Mouse (Mus musculus) adrenal gland, postnatal 25 days (tissue): ENCODE measurements around the gene Ssh2. TPM values are rescaled to one million over a fixed set of nuclear protein-coding genes. Genes with fewer than 3 reads are reported as not detected.
"Not testable (repeated sequence)": the region's sequence is repeated elsewhere in the genome, so short reads cannot be mapped to it uniquely, and the experiment has no call there.

Experiments
- DNase-seq: peaks from one replicate; pipeline ENCODE4 v3.0.0; 2021; ENCODE audit warnings: mixed read lengths
- total RNA-seq: library from RNA; stranded (reverse); gene quantifications from 2 replicates; pipeline ENCODE4 v1.2.3, GENCODE M21; 2021

Gene Ssh2
- total RNA-seq, 1 experiment from 2014 or later: 19.8 TPM

DNA sequence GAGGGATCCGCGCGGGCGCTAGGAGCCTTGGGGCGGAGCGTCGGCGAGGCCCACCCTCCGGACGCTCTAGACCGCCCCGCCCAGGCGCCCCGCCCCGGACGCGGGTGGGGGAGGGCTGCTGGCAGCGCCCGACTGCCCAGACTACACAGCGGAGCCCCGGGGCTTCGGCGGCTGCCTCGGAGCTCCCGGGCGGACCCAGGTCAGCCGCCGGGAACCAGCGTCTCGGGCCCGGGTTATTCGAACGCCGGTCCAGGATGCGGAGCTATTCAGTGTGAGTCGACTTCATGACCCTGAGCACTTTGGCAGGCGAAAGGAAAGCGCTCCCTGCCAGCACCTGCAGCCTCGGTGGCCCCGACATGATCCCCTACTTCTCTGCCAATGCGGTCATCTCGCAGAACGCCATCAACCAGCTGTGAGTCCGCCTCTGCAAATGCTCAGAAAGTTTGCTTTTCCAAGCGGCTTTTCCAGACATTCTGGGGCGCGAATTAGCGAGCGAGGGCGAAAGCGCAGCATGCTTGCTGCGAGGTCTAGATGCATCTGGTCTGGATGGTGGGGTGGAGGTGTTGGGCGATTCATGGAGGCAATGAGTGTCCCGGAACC is 132.2 kb downstream of the Ssh2 start:
- peak; percentile 95 for DNase-seq

DNA sequence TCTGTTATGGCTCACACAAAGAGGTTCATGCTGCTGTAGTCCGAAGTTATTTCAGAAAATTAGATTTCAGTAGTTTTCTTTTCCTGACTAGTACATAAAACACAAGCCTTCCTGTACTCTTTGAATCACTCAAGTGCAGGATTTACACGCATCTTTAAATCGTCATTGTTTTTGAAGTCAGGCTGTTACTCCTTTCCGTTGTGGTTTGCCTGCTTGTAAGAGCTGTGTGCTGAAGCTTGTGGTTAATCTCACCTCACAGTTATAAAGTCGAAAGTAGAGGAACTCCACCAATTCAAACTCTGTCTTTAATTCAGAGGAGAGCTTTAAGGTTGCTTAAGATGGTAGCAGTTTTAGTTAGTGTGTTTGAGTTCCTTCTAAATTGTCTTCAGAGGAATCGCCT is 132.9 kb downstream of the Ssh2 start:
- DNase-seq: no peak

DNA sequence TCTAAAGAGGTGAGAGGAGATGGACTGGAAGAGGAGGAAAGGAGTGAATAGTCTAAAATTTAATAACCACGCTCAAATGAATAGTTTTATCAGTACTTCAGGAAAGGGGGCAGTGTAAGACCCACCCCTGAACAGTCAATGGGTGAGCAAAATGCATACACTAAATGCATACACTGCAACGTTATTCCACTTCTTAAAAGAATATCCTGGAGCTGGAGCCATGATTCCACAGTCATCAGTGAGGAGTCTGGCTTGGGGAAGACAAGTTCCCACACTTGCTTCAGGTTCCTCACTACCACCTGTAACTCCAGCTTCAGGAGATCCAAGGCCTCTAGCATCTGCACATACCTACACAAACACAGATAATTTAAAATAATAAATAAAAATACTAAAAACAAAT is 133.6 kb downstream of the Ssh2 start:
- DNase-seq: no peak

DNA sequence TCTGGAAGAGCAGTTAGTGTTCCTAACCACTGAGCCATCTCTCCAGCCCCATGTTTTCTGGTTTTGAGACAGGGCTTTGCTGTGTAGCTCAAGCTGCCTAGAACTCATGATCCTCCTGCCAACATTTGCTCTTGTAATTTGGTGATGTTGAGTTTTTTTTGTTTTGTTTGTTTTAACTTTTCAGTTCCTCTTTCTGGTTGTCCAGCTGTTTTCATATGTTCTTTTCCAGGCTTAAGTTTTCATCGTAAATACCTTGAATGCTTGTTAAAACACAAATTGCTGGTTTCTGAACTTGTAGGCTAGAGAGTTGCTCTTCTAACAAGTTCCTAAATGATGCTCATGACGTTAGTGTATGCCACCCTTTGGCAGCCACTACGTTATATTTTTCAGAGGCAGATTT is 139.0 kb downstream of the Ssh2 start:
- DNase-seq: no peak

DNA sequence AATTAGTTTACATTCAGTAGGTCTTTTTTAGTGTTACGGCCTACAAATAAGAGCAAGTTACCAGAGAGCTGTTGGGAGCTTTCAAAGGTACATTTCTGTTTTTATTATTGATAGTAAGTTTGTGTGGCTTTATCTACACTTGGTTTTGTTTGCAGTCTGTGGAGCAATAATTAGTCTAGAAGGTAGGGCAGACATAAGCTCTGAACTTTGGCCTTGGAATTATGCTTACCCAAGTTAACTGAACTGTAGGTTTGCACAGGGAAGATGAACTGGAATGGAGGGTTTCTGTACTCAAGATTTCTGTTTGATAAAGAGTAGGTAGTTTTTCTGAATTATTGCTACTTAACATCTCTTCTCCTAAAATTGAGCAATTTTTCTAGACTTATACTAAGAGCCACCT is 141.8 kb downstream of the Ssh2 start:
- DNase-seq: no peak

DNA sequence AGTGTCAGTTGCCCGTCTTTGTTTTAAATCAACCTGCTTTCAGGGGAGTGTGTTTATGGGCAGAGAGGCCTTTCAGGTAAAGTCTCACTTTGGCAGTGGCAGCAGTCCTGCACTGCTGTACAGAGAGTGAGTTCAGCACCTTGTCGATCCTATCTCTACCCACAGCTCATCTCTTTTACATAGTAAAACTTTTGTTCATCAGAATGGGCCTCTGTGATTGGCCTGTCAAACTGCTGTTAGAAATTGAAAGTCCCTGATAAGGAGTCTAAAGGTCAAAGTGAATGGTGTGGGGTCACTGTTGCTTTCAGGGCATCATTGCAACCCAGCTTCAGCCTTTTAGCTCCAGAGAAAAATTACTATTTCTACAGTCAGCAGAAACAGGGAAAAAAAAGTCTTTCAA is 147.4 kb downstream of the Ssh2 start:
- DNase-seq: no peak

DNA sequence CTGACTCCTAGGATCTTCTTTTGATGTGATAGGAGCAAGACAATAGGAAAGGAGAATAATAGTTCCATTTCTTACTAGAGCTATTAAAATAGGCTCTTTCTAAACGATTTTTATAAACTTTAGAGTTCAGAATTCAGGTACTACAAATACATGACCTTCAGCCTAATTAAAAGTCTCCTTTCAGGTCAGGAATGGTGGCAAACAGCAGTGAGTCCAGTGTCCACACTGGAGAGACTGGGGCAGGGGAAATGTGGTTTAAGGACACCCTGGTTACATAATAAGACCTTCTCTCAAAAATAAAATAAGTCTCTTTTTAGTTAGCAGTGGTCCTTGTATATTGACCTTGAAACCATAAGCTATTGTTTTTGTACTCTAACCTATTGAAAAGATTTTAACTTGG is 148.3 kb downstream of the Ssh2 start:
- DNase-seq: no peak

DNA sequence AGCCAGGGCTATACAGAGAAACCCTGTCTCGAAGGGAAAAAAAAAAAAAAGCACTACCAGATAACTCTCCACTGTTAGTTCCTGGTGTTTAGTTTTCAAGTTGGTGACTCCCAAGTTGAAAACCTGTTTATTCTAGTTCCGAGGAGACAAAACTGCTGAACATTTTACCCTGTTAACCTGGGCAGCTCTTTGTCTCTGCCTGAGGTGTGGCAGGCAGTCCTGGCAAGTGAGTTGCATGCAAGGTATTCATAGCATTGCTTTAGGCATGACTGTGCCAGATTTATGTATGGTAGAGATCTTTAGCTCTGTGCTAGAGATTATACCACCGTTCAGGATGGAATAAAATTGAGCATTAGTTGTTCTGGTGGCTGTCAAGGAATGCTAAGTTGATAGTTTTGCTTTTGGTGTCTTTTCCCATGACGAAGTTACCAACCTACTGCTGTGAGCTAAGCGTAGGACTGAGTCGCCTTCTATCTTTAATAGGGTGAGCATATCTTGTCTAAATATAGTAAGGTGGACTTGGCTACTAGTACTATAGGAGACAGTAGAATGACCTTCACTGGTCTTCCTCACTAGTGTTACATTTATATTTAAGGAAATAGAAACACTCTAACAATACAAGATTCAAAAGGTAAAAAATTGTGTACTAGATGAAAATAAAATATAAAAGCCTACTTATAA is 149.8 kb downstream of the Ssh2 start:
- DNase-seq: no peak

DNA sequence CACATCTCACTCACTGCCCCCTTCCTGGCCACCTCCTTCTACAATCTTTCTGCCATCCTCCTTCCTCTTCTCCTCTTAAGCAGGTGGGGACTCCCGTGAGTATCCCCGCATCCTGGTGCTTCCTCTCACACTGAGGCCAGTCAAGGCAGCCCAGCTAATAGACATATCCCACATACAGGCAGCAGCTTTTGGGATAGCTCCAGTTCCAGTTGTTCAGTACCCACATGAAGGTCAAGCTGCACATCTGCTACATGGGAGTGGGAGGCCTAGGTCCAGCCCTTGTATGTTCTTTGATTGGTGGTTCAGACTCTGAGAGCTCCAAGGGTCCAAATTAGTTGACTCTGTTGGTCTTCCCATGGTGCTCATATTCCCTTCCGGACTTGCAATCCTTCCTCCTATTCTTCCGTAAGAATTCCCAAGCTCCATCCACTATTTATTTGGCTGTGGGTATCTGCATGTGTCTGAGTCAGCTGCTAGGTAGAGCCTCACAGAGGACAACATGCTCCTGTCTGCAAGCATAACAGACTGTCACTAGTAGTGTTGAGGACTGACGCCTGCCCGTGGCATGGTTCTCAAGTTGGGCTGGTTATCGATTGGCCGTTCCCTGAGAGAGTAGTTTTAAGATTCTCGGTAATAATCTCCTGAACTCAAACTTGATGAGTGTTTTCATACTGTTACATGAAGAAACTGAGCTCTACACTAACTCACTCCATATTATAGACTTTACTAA is 151.6 kb downstream of the Ssh2 start:
- DNase-seq: no peak

DNA sequence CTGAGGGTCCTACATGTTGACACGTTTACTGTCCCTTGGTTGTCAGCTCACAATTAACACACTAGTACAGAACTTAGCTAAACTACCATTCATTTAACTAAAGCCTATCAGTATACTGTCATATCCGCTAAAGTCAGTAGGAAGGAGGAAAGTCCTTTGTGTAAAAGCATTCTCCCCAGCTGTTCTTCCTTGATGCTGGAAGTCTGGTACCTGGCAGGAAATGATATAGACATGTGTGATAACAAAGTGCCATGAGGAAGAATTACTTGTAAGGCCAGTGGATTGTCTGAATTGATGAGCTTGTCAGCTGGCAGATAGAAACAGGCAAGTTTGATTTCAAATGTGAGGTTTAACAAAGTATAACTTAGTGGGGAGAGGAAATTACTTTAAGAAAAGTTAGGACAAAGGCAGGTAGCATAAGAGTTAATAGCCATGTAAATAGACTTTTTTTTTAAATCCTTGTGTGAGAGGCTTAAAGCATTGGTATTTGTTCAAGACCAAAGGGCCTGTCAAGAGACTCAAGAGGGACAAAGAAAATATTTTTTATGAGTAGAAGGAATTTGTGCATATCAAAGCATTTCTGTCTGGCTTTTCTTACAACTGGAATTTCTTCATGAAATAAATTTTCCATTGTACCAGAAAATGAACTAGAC is 153.2 kb downstream of the Ssh2 start:
- no peak for DNase-seq

DNA sequence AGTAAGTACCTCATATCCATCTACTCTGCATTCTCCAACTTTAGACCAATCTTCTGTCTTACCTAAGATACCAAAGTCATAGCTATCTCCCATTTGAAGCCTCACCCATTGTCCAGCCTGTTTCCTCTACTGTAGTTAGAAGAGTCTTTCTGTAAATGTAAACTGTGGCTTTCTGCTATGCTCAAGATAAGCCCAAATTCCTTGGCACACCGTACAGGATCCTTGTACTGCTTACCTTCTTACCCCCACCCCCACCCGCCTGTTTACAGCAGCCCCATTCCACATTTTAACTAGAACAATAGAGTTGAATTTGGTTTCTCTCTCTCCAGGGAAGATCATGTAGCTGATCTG is 153.7 kb downstream of the Ssh2 start:
- no peak for DNase-seq

DNA sequence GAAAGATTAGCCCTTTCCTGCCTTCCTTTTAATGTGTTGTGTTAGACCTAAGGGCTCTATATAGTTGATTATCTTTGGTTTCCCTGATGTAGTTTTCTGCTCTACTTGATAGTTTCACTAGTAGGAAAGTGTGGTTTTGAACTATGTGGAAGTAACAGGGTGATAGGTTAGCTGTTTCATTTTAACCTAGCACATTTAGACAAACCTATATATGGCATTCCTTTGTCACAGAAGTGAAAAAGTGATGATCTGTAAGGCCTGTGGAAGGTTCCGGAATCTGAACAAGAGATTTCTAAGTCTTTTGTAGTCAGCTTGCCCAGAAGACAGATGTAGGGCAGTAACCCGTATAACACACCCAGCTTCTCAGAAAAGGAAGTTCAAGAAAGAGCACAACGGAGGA is 155.0 kb downstream of the Ssh2 start:
- no peak for DNase-seq

DNA sequence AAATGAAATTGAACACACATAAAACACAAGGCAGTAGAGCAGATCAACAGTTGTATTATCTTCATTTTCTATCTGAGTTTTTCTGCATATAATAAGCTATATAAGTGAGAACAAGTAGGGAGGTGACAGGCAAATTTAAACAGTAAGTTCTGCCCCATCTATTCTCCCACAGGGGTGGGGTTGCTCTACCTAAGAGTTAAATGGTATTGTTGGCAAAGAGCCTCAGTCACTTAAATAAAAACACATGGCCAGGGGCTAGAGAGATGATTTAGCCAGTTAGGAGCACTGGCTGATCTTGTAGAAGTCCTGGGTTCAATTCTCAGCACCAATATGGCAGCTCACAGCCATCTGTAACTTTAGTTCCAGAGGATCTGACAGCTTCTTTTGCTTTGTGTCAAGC is 155.6 kb downstream of the Ssh2 start:
- no peak for DNase-seq

DNA sequence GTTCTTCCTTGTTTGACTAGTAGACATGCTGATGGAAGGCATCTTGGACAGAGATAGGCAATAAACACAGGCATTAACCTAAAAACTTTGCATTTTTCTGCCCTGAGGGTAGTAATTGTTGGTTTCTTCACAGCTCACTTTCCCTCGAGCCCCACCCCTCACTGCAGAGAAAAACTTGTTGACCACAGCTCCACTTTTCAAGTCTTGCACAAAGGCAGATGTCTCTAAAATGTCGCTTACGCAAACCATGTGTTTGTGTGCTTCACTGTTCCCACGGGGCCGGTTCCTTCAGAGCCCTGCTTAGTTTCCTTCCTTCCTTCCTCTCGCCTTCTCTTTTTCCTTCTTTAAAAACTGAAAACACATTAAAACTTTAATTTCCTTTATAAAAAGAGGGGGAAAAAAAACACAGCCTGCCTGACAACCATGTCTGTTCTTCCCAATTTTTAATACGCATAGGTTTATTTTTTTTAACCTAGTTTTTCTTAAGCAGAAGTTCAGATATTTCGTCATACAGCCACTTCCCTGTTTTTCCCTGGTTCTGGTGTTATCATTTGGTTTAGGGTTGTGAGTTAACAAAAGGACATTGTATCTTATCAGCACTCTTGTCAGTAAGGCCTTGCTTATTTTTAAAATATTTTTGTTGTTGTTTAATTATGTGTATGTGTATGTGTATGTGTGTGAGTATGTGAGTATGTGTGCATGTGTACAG is 156.3 kb downstream of the Ssh2 start:
- no peak for DNase-seq

DNA sequence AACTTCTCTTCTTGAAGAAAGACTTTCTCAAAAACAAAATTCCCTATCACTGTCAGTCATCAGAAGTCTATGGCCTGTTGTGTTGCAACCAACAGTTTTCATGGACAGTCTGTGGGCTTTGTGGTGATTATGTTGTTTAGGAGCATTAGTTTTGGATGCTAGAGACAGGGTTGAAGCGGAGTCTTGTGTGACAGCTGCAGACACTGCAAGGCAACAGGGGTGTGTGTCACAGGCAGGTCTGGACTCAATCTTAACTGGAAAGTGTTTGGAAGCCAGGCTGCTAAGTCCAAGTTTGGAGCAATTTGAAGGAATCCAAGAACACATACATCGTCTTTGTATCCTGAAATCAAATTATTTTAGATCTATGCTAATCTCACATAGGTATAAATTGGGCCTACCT is 162.5 kb downstream of the Ssh2 start:
- DNase-seq: no peak

DNA sequence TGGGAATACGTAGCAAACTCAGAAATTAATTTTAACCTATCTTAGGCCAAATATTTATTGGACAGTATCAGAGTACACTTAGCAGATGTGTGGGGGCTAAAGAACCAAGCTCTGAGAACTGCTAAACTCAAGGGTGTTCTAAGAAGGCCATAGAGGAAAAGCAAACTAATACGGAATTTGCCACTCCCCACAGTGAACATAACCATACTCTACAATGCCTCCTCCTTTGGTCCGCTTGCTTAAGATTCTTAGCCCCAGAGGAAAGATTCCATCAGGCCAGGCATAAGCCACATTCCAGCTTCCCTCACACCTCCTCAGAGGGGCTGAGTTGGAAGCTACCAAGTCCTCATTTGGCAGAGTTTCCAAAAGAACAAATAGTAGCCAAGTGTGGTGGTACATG is 165.1 kb downstream of the Ssh2 start:
- no peak for DNase-seq

DNA sequence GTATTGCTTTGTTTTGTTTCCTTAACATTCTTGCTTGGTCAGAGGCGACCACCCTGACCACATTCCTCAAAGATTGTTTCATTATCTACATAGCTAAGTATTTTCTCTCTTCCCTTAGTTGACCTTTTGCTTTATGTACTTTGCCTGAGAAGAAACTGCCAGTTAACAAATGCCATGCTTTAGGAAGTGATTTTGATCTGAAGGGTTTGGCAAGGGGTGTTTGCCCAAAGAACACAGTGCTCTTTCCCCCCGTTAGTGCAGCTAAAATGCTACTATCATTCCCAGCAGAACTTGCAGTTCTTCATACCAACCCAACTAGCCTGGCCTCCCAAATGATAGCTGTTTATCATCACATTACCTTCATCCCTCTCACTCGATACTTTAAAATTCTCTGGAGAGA is 168.1 kb downstream of the Ssh2 start:
- no peak for DNase-seq

DNA sequence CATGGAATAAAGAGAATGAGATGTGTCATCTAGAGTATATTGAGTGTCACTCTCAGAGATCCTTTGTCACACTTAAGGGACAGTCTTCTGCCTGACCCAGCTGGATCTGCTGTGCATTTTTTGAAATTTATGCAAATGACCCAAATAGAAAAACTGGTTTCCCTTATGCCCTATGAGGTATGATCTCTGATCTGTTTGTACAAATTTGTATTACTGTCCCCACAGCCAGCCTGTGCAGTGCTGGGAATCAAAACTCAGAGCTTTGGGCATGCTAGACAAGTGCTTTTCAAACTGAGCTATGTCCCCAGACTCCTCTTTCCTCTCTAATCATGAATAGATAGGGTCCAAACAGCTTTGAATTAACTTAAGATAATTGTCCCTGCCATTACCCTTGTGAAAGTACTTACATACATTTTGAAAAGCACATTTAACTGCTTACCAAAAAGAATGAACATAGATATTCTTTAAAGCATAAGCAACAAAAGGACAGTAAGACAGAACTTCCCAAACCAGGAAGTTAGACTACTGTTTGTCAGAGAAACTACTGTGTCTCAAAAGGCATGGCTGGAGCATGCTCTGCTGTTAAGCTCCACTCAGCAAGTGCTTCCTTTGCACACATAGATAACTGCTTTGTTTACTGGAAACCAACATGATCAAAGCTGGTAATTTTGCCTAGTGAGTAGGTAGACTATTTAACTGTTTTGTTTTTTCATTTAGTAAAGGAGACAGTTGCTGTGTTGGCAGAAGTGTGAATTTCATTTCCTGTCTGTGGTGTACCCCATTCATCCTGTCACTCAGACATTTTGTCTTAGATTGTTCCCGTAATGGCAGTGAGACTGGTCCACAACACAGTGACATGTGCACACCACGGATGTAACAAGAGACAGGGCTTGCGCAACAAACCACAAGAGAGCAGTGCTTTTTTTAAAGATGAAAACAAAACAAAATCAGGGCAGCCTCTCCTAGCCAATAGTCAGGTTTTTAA is 169.9 kb downstream of the Ssh2 start:
- peak; percentile 22 for DNase-seq

DNA sequence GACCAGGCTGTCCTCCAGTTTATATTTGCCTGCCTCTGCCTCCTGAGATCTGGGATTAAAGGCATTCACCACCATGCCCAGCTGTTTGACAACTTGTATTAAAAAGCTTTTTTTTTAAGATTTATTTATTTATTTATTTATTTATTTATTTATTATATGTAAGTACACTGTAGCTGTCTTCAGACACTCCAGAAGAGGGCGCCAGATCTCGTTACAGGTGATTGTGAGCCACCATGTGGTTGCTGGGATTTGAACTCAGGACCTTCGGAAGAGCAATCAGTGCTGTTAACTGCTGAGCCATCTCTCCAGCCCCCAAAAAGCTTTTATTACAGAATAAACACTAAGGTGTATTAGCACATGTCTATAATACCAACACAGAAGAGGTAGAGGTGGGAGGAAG is 172.1 kb downstream of the Ssh2 start:
- not testable (repeated sequence) for DNase-seq

DNA sequence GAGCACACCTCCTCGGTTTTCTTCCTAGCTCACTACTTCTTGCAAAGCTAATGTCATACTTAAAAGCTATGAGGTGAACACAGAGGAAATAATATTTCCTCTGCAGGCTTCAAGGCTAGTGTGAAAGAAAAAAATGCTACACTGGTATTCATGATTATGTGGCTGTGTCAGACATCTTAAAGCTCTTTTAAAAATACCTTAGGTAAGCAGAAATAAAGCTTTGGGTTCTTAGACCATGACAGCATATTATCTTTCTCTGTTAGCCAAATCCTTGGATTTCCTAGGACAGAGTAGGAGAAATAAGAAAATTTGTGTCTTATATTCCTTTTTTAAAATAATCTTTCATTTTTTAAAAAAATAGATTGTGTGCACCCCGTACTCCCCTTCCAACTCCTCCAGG is 179.5 kb downstream of the Ssh2 start:
- DNase-seq: no peak

DNA sequence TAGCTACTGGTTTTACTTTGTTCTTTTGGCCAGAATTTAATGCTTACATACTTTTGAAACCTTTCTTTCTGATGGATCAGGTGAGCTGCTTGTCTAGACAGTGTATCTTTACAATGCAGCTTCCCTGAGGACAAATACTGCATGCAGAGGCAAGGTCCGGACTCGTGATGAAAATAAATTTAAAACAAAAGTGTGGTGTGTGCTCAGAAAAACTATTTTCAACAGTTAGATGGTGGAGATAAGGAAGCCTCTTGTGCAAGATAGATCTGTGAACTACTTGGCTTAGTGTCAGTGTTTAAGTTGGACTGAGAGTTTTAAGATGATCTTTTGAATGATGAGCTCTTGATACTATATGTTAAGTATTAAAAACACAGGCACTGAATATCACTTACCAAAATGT is 186.4 kb downstream of the Ssh2 start:
- DNase-seq: no peak

DNA sequence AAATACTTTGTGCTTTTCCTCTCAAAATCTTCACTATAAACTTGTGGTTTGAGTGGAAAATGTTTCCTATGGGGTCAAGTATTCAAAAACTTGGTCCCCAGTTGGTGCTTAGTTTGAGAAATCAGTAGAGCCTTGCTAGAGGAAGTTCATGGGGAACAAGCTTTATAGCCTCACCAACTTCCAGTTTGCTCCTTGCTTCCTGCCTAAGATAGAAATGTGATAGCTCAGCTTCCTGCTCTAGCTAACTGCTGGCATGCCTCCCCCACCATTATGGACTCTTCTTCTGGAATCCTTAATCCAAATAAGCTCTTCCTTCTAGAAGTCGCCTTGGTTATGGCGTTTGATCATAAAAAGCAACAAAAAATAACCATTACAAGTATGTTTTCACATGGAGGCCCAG is 190.2 kb downstream of the Ssh2 start:
- no peak for DNase-seq
